Mouse (Mus musculus) macrophage (primary cell): ENCODE data around the gene Fam171a2. TPM values are rescaled to one million over a fixed set of nuclear protein-coding genes. Genes with fewer than 3 reads are reported as not detected.

Source experiments
- H3K27ac ChIP-seq: fragments of 350-480 bp; formaldehyde crosslinking; 2 replicates; pipeline ENCODE4 v1.9.0; 2021
- H3K36me3 ChIP-seq: fragments of 350-480 bp; formaldehyde crosslinking; 2 replicates; pipeline ENCODE4 v1.9.0; 2021; ENCODE audit errors: inconsistent target
- H3K4me3 ChIP-seq: fragments of 350-480 bp; formaldehyde crosslinking; 2 replicates; pipeline ENCODE4 v1.9.0; 2021; ENCODE audit errors: inconsistent target
- H3K79me2 ChIP-seq: fragments of 350-480 bp; formaldehyde crosslinking; 2 replicates; pipeline ENCODE4 v1.9.0; 2021; ENCODE audit errors: inconsistent target
- WGBS: methylation state at CpG from one replicate; pipeline ENCODE4 v1.1.7; 2026; ENCODE audit warnings: inconsistent platforms; ENCODE audit not compliant: missing documents; 5-methylcytosine and 5-hydroxymethylcytosine counted together
- polyA plus RNA-seq: library from polyadenylated mRNA; stranded (reverse); fragments of 250-400 nt; gene quantifications from 3 replicates; pipeline ENCODE4 v1.2.4, GENCODE M21; 2018; ENCODE audit warnings: inconsistent platforms
- total RNA-seq, 78 experiments: library from RNA; depleted of rRNA; stranded (reverse); fragments of 250-400 nt; gene quantifications; 1 replicate in 9 of 78; 2 replicates in 24 of 78; 3 replicates in 43 of 78; 4 replicates in 2 of 78; pipeline ENCODE4 v1.2.4; 2018; ENCODE audit warnings: inconsistent platforms in 56 of 78

The Fam171a2 gene
- 1 to 10 TPM in 1 of 26 experiments, not detected in 25; 1.6 TPM for total RNA-seq (2018; cell fraction: chromatin; rRNA removed)
- under 1 TPM in 14 of 26 experiments, not detected in 12; 0.03 to 0.24 (median 0.08) TPM for total RNA-seq (2018; cell fraction: cytosol; rRNA removed)
- under 1 TPM in 5 of 26 experiments, not detected in 21; 0.17 to 0.82 (median 0.22) TPM for total RNA-seq (2018; cell fraction: nucleus; rRNA removed)
- not detected in 3 replicates for polyA plus RNA-seq

DNA sequence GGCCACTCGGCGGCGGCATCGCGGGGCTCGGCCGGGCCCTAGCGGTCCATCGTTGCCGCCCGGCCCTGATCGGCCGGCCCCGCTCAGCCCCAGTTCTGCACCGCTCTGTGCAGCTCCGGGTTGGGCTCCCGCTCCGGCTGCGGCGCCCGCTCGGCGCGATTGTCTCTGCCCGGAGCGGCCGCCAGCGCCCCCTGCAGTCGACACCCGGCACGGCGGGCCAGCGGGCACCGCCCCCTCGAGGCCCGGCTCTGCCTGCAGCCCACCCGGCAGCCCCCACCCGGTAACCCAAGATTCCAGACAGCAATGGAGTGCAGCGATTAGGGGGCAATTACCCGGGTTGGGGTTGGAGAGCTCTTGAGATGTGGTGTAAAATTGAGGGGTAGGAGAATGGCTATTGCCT is at the start of gene Fam171a2:
Fam171a2 (minus strand) TSS at position 186 of the 400 bp plus-strand sequence.
- no peaks in the 10 kb centered on the region for H3K36me3 ChIP-seq
- no peaks in the 10 kb centered on the region for H3K79me2 ChIP-seq
- 2% methylated on average over 38 of the region's 40 CpGs for WGBS
- H3K4me3 ChIP-seq, result no peak within 1 kb of the TSS
- H3K27ac ChIP-seq, result no peak within 1 kb of the TSS

- Histone ChIP-seq H3K4me3 (no peak overlapping the region), H3K79me2 (no peaks in the 10 kb centered on the region), H3K27ac (no peak overlapping the region), H3K36me3 (peaks cover 41% of the 10 kb centered on the region; the same call in 1 of the 2 replicates)
- 92% methylated on average over 2 of the region's 2 CpGs for WGBS
These were observed 49.2 kb upstream of the Fam171a2 start for GRCm38 (mm10) chr11:102496732-102497131.

- H3K79me2 ChIP-seq, result no peaks in the 10 kb centered on the region
- no peak overlapping the region for H3K27ac ChIP-seq
- no peak overlapping the region for H3K4me3 ChIP-seq
- H3K36me3 ChIP-seq, result peaks cover 36% of the 10 kb centered on the region; the same call in 1 of the 2 replicates
- WGBS, result 85% methylated on average over 2 of the region's 2 CpGs
These were observed 48.7 kb upstream of the Fam171a2 start for GRCm38 (mm10) chr11:102496206-102496605.

GRCm38 (mm10) chr11:102495742-102496141 is 48.3 kb upstream of the Fam171a2 start:
- WGBS, result 97% methylated on average over 5 of the region's 5 CpGs
- Histone ChIP-seq H3K36me3 (peaks cover 33% of the 10 kb centered on the region; the same call in 1 of the 2 replicates), H3K4me3 (no peak overlapping the region), H3K27ac (no peak overlapping the region), H3K79me2 (no peaks in the 10 kb centered on the region)

- no peaks in the 10 kb centered on the region for H3K79me2 ChIP-seq
- no peak overlapping the region for H3K27ac ChIP-seq
- H3K4me3 ChIP-seq, result no peak overlapping the region
- peaks cover 27% of the 10 kb centered on the region; the same call in 1 of the 2 replicates for H3K36me3 ChIP-seq
- 97% methylated on average over 6 of the region's 6 CpGs for WGBS
These were observed 47.6 kb upstream of the Fam171a2 start for GRCm38 (mm10) chr11:102495114-102495513.

DNA sequence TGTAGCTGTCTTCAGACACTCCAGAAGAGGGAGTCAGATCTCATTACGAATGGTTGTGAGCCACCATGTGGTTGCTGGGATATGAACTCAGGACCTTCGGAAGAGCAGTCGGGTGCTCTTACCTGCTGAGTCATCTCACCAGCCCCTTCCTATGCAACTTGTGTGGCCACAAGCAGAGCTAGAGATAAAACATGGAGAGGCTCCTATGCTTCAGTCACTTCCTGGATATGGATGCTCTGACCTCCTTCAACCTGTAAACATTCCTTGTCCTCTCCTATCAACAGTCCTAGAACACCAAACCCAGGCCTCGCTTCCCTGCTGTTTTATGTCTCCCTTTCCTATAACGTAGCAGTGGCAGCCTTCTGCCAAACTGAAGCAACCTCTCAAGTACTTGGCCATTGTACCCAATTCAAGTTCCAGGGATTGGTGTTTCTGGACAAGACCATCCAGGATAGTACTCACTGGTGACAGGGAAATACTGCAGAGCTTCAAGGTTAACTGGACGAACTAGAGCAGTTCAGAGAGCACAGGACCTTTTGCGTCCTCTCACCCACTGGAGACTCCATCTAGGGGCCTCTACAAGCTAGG is 46.7 kb upstream of the Fam171a2 start:
- H3K36me3 ChIP-seq, result peaks cover 17% of the 10 kb centered on the region; the same call in 1 of the 2 replicates
- WGBS, result 79% methylated on average over 7 of the region's 7 CpGs
- no peak overlapping the region for H3K4me3 ChIP-seq

DNA sequence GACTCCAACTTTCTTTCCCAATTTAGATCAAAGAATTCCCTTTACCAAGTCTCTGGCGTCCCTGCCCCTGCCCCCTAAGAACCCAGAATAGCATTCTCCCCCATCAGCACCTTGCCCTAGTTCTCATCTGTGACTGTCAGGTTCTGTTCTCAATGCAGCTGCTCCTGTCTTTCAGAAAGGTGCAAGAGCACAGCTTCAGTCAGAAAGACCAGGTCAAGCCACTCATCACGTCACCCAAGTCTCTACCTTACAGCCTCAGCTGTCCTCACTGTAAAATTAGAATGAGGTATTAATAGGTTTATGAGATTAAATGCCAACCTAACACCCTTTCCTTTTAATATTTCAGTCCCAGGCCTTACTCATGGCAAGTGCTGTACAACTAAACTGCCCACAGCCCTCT is 45.8 kb upstream of the Fam171a2 start:
- Histone ChIP-seq H3K79me2 (no peaks in the 10 kb centered on the region), H3K4me3 (no peak overlapping the region), H3K36me3 (peaks cover 12% of the 10 kb centered on the region; the same call in 1 of the 2 replicates), H3K27ac (no peak overlapping the region)
- 98% methylated on average over 2 of the region's 2 CpGs for WGBS

More for the DNA sequence above, 46.7 kb upstream of the Fam171a2 start:
- no peaks in the 10 kb centered on the region for H3K79me2 ChIP-seq
- H3K27ac ChIP-seq, result no peak overlapping the region

DNA sequence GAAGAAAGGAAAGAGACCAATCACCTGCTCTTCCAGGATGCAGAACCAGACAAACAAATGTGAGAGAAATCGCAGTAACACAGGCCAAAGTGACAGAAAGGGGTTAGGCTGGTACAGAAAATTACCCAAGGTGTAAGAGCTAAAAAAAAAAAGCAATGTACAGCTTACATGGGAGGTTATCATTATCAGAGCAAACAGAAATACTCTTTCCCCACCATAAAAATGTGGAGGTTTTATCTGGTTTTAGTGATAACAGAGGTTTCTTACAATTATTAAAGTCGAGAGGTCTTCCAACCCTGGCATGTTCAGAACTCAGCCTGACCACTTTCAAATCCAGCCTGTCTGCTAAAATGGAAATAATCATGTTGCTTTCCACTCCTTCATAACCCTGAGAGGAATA is 40.4 kb upstream of the Fam171a2 start:
- 80% methylated on average over 2 of the region's 2 CpGs for WGBS
- Histone ChIP-seq H3K4me3 (no peak overlapping the region), H3K36me3 (peaks cover 21% of the 10 kb centered on the region), H3K27ac (no peak overlapping the region), H3K79me2 (no peaks in the 10 kb centered on the region)

DNA sequence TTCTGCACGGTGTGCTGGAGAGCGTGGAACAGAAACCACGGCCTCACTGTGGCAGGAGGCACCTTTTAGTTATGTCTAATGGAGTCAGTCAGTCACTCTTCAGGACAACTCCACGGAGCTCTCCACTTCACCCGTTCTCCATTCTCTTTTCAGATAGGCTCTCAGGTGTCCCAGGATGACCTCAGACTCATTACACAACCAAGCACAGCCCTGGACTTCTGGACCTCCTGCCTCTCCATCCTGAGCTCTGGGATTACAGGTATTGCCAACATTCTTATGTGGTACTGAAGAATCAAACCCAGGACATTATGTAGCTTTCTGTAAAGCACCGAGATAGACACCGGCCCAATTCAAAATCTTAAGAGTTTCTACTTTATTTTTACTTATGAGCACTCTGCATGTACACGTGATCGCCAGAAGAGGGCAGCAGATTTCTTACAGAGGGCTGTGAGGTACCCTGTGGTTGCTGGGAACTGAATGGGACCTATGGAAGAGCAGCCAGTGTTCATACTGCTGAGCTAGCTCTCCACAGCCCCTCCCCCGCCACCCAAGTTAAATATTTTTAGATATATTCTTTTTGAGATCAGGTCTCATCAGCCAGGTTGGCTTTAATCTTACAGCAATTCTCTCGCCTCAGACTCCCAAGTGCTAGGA is 39.4 kb upstream of the Fam171a2 start:
- Histone ChIP-seq H3K36me3 (peaks cover 30% of the 10 kb centered on the region), H3K4me3 (no peak overlapping the region), H3K27ac (no peak overlapping the region), H3K79me2 (no peaks in the 10 kb centered on the region)
- 69% methylated on average over 11 of the region's 11 CpGs for WGBS

- WGBS, result 82% methylated on average over 9 of the region's 10 CpGs
- Histone ChIP-seq H3K4me3 (no peak overlapping the region), H3K36me3 (peaks cover 59% of the 10 kb centered on the region), H3K27ac (no peak overlapping the region), H3K79me2 (no peaks in the 10 kb centered on the region)
These were observed 34.3 kb upstream of the Fam171a2 start for GRCm38 (mm10) chr11:102481779-102482178.

GRCm38 (mm10) chr11:102480897-102481296 is 33.4 kb upstream of the Fam171a2 start:
- no peaks in the 10 kb centered on the region for H3K79me2 ChIP-seq
- H3K36me3 ChIP-seq, result peaks cover 50% of the 10 kb centered on the region
- H3K4me3 ChIP-seq, result no peak overlapping the region
- H3K27ac ChIP-seq, result no peak overlapping the region
- 92% methylated on average over 4 of the region's 4 CpGs for WGBS

DNA sequence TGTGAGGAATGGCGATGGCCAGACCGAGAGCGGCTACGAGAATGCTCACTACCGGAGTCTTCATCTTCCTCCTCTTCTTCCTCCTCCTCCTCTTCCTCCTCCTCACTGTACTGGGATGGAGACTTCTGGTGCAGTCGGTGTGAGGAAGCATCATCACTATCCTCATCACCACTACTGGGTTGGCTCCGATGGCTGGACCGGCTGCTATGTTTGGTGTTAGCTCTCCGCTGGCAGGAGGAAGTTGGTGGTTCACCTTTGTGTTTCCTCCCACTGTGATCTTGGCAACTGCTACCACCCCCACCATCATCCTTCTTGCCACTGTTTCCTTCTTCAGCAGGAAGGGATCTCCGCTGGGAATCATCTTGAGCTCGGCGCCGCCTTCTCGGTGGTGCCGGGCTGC is 32.6 kb upstream of the Fam171a2 start:
- 76% methylated on average over 12 of the region's 15 CpGs for WGBS

DNA sequence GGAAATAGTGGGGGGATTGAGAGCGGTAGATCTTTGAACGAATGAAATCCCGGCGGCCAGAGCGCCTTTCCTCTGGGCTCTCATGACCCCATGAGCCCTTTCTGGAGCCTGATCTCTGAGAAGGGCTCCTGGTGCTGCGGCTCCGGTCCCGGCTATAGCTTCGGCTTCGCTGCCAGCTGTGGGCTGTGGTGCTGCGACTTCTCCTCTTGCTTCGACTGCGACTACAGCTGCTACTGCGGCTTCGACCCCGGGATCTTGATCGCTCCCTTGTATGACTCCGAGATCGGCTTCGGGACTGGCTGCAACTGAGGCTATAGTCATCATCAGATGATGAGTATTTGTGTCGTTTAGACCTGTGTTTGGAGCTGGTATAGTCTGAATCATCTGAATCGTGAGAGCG is 32.1 kb upstream of the Fam171a2 start:
- H3K27ac ChIP-seq, result no peak overlapping the region
- peaks cover 41% of the 10 kb centered on the region for H3K36me3 ChIP-seq
- H3K79me2 ChIP-seq, result no peaks in the 10 kb centered on the region
- WGBS, result 98% methylated on average over 11 of the region's 23 CpGs
- H3K4me3 ChIP-seq, result no peak overlapping the region

More for the DNA sequence above, 32.6 kb upstream of the Fam171a2 start:
- H3K36me3 ChIP-seq, result peaks cover 46% of the 10 kb centered on the region
- H3K27ac ChIP-seq, result no peak overlapping the region
- no peak overlapping the region for H3K4me3 ChIP-seq
- H3K79me2 ChIP-seq, result no peaks in the 10 kb centered on the region

DNA sequence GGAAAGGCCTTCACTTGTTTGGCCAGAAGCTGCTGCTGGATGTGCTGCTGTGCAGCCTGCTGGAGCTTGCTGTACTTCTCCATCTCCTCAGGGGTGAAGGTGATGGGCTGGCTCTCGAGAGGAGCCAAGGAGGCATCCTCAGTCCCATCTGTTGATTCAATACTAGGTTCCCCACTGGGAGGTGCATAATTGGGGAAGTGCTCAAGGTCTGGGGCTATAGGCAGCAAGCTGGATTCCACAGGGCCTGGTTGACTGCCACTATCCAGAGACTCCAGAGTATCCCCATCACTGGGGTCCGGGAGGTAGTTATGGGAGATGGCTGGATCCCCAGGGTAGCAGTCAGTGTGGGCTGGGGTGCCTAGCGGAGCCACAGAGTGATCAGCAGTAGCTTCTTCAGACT is 31.2 kb upstream of the Fam171a2 start:
- Histone ChIP-seq H3K79me2 (no peaks in the 10 kb centered on the region), H3K27ac (no peak overlapping the region), H3K4me3 (no peak overlapping the region), H3K36me3 (peaks cover 40% of the 10 kb centered on the region)
- WGBS, result 86% methylated on average over 3 of the region's 3 CpGs

DNA sequence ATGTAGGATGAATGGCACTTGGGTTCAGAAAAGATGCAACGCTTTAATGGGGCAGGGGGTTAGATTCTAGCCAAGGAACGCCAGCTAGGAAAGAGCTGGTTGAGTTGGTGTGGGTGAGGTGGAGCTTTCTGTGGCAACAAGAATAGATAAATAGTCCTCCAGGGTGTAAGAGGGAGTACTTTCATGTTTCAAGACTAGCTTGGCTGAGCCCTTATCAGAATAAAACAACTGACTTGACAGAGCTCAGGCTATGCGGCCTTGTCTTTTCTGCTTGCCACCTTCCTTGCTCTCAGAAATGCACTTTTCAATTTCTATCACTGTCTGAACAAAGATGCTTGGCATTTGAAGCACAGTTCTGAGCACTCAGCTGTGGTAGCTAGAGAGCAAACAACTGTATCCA is 27.5 kb upstream of the Fam171a2 start:
- no peak overlapping the region for H3K4me3 ChIP-seq
- no peak overlapping the region for H3K27ac ChIP-seq
- WGBS, result 95% methylated on average over 3 of the region's 3 CpGs
- no peaks in the 10 kb centered on the region for H3K79me2 ChIP-seq
- peaks cover 11% of the 10 kb centered on the region; the same call in 1 of the 2 replicates for H3K36me3 ChIP-seq
